Mouse (Mus musculus) stomach, postnatal 0 days (tissue): ENCODE measurements around the gene Tpra1.

ENCODE experiments used
- CTCF ChIP-seq: IDR thresholded peaks from 2 replicates; pipeline ENCODE4 v1.5.1; 2016; ENCODE audit warnings: antibody characterized with exemption, low read depth, mild to moderate bottlenecking, moderate library complexity
- EP300 ChIP-seq: optimal IDR thresholded peaks from 2 replicates; pipeline ENCODE3; 2016; ENCODE audit warnings: antibody characterized with exemption

- TF ChIP-seq CTCF = no peak
- no peak for TF ChIP-seq EP300
Measured at GRCm38 (mm10) chr6:88928026-88928425, 26.0 kb downstream of the Tpra1 start.
